Mouse (Mus musculus) midbrain, embryonic 12.5 days (tissue): ENCODE data around the gene Pacs1. TPM values are rescaled to one million over a fixed set of nuclear protein-coding genes. Genes with fewer than 3 reads are reported as not detected.

Experiments
- ATAC-seq: fragments of 200-750 bp; cut with Nextera tagmentation; 2 replicates; pipeline ENCODE4 v1.8.0; 2017; ENCODE audit warnings: low read depth, moderate TSS enrichment, moderate library complexity; ENCODE audit not compliant: low FRiP score
- H3K27ac ChIP-seq: fragments of 300-500 bp; sonication (generic); replicated peaks from 2 replicates; pipeline ENCODE4 v1.5.1; 2016; ENCODE audit warnings: mild to moderate bottlenecking
- H3K27me3 ChIP-seq: fragments of 300-500 bp; sonication (generic); 2 replicates; pipeline ENCODE4 v1.6.1; 2016; ENCODE audit warnings: mild to moderate bottlenecking
- H3K36me3 ChIP-seq: fragments of 300-500 bp; sonication (generic); 2 replicates; pipeline ENCODE4 v1.6.1; 2016
- H3K4me1 ChIP-seq: fragments of 300-500 bp; sonication (generic); 2 replicates; pipeline ENCODE4 v1.6.1; 2016
- H3K4me2 ChIP-seq: fragments of 300-500 bp; sonication (generic); replicated peaks from 2 replicates; pipeline ENCODE4 v1.6.1; 2016; ENCODE audit warnings: mild to moderate bottlenecking, moderate library complexity
- H3K4me3 ChIP-seq: fragments of 300-500 bp; sonication (generic); 2 replicates; pipeline ENCODE4 v1.5.1; 2016; ENCODE audit warnings: mild to moderate bottlenecking
- H3K9ac ChIP-seq: fragments of 300-500 bp; sonication (generic); replicated peaks from 2 replicates; pipeline ENCODE4 v1.6.1; 2016; ENCODE audit warnings: mild to moderate bottlenecking, moderate library complexity
- H3K9me3 ChIP-seq: fragments of 300-500 bp; sonication (generic); 2 replicates; pipeline ENCODE4 v1.6.1; 2016; ENCODE audit warnings: mild to moderate bottlenecking
- WGBS: fragments of 180-500 bp; shearing (Covaris S2); methylation state at CpG from one replicate; pipeline ENCODE4 v1.1.7; 2016; 5-methylcytosine and 5-hydroxymethylcytosine counted together
- polyA plus RNA-seq: library from polyadenylated mRNA; unstranded; fragments of >200 nt; fragmentation: Nextera tagmentation; extraction: Ambion mirVana; gene quantifications from 2 replicates; pipeline ENCODE4 v1.2.1, GENCODE M21; 2016

Pacs1 gene
- polyA plus RNA-seq, 1 experiment from 2014 or later = 32.5 TPM

- no peak for ATAC-seq
- 67% methylated on average over 4 of the region's 4 CpGs for WGBS
- Histone ChIP-seq H3K9ac (no peak overlapping the region; the same call in 1 of the 2 replicates), H3K4me3 (no peak overlapping the region), H3K27me3 (no peaks in the 10 kb centered on the region), H3K36me3 (peaks cover 69% of the 10 kb centered on the region), H3K4me2 (no peak overlapping the region), H3K4me1 (peaks cover 18% of the 10 kb centered on the region), H3K9me3 (no peaks in the 10 kb centered on the region), H3K27ac (0 out of 2 replicates have a peak overlapping the region, but pooled peaks have one; percentile 4)
Observed at GRCm38 (mm10) chr19:5108702-5109101, 164.2 kb downstream of the Pacs1 start.

DNA sequence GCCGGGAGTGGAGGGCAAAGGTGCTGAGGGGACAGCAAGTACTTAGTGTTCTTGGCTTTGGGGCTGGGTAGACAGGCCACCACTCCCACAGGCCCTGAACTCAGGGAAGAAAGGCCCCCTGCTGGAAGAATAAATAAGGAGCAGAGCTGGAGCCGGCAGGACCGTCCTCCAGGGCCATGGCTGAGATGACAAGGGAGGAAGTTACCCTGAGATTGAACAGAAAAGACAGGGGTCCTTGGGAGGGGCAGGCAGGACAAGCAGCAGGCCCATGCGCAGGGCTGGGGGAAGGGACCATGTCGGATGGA is 164.7 kb downstream of the Pacs1 start:
- H3K4me2 ChIP-seq = no peak overlapping the region
- WGBS = 19% methylated on average over 5 of the region's 5 CpGs
- 0 out of 2 replicates have a peak overlapping the region, but pooled peaks have one; percentile 4 for H3K9ac ChIP-seq
- H3K4me3 ChIP-seq = no peak overlapping the region
- peaks cover 18% of the 10 kb centered on the region for H3K4me1 ChIP-seq
- H3K36me3 ChIP-seq = peaks cover 69% of the 10 kb centered on the region
- no peak for ATAC-seq
- H3K9me3 ChIP-seq = no peaks in the 10 kb centered on the region
- H3K27ac ChIP-seq = 0 out of 2 replicates have a peak overlapping the region, but pooled peaks have one; percentile 4
- no peaks in the 10 kb centered on the region for H3K27me3 ChIP-seq

DNA sequence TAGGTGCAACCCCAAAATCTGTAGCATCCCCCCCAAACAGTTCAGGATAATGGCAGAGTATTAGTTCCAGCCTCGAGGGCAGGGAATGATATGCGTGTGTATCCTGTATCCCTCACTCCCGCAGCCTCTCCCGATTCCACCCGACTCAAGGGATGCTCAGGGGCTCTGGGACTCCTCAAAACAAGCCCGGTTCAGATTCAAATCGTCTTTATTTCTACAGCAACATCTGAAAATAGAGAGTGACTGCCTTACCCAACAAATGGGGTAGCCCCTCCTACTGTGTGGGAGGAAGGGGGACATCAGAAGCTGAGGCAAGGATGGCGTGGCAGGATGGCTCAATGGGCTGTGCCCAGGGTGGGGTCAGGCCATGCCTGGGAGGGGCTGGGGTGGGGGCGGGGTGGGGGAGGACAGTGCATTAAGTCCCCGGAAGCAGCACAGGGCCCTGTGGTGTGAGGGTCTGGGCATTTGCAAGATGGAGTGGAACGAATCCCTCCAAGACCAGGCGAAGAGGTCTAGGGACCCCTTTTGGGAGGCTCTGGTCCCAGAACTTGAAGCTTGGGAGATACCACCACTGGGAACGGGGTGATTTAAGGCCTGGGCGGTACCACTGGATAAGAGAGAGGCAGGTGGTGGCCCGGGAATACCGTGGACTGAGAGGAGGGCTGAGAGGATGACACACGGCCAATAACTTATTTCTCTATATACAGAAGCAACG is 165.2 kb downstream of the Pacs1 start:
- Histone ChIP-seq H3K4me2 (no peak overlapping the region), H3K36me3 (peaks cover 69% of the 10 kb centered on the region), H3K4me3 (no peak overlapping the region), H3K9me3 (no peaks in the 10 kb centered on the region), H3K4me1 (peaks cover 18% of the 10 kb centered on the region), H3K9ac (0 out of 2 replicates have a peak overlapping the region, but pooled peaks have one; percentile 4), H3K27ac (peak overlapping the region; percentile 4; the same call in 1 of the 2 replicates), H3K27me3 (no peaks in the 10 kb centered on the region)
- ATAC-seq = peak; percentile 14; the same call in 1 of the 2 replicates
- 73% methylated on average over 18 of the region's 18 CpGs for WGBS

- Histone ChIP-seq H3K4me1 (peaks cover 18% of the 10 kb centered on the region), H3K4me3 (peak within 1 kb of the TSS; percentile 54), H3K27ac (peak within 1 kb of the TSS; percentile 93), H3K36me3 (peaks cover 70% of the 10 kb centered on the region), H3K9ac (peak within 1 kb of the TSS; percentile 78), H3K4me2 (peak within 1 kb of the TSS; percentile 82), H3K9me3 (no peaks in the 10 kb centered on the region), H3K27me3 (no peaks in the 10 kb centered on the region)
- 0% methylated on average over 46 of the region's 46 CpGs for WGBS
- peak; percentile 92 for ATAC-seq
Observed at GRCm38 (mm10) chr19:5106731-5107191, 166.2 kb downstream of the Pacs1 start, which contains the start of gene Rab1b. Rab1b (minus strand) TSS chr19:5107072.

GRCm38 (mm10) chr19:5106074-5106473 is 166.8 kb downstream of the Pacs1 start:
- Histone ChIP-seq H3K27me3 (no peaks in the 10 kb centered on the region), H3K9ac (peak overlapping the region; percentile 78), H3K36me3 (peaks cover 69% of the 10 kb centered on the region), H3K4me1 (peaks cover 18% of the 10 kb centered on the region), H3K4me3 (peak overlapping the region; percentile 54), H3K27ac (peak overlapping the region; percentile 93), H3K9me3 (no peaks in the 10 kb centered on the region), H3K4me2 (peak overlapping the region; percentile 82)
- no peak for ATAC-seq
- WGBS = 27% methylated on average over 9 of the region's 9 CpGs

DNA sequence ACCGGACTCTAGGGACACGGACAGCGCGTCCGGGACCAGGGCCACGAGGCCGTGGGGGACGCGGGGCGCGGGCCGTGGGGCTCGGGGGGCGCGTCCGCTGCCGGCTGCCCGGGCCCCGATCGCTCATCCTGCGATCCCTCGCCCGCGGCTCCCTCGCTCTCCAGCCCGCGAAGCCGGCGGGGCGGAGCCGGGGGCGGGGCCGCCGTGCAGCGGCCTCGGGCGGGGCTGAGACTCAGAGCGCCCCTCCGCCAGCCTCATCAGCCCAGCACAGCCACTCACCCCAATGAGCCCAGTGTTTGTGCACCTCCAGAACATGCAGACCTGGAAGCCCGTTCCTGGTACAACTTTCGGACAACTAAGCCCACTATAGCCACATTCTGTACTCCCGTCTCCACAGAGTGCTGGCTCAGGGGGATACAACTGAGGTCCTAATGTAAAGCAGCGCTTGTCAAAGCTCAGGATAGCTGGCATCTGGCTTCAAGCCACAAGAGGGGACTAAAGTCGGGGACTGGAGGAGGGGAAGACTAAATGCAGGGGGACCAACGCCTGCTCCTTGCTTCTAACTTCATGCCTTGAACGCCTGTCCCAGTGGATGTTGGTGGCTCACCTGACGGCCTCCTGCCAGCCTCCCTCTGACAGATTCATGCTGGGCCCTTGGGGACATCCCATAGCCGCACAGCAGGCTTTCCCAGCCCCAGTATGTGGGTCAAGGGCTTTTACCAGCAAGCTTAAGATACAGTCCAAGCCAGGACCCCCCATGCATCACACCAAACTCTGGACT is 174.4 kb downstream of the Pacs1 start, which contains the start of gene Cnih2:
Gene Cnih2 (minus strand): TSS at position 159 of the 781 bp plus-strand sequence.
- H3K4me2 ChIP-seq = peak within 1 kb of the TSS; percentile 93
- H3K27me3 ChIP-seq = no peaks in the 10 kb centered on the region
- H3K36me3 ChIP-seq = peaks cover 45% of the 10 kb centered on the region
- H3K9me3 ChIP-seq = no peaks in the 10 kb centered on the region
- peak; percentile 59 for ATAC-seq
- peaks cover 59% of the 10 kb centered on the region for H3K4me1 ChIP-seq
- peak within 1 kb of the TSS; percentile 93 for H3K27ac ChIP-seq
- peak within 1 kb of the TSS; percentile 78 for H3K4me3 ChIP-seq
- peak within 1 kb of the TSS; percentile 98 for H3K9ac ChIP-seq
- WGBS = 3% methylated on average over 43 of the region's 48 CpGs

DNA sequence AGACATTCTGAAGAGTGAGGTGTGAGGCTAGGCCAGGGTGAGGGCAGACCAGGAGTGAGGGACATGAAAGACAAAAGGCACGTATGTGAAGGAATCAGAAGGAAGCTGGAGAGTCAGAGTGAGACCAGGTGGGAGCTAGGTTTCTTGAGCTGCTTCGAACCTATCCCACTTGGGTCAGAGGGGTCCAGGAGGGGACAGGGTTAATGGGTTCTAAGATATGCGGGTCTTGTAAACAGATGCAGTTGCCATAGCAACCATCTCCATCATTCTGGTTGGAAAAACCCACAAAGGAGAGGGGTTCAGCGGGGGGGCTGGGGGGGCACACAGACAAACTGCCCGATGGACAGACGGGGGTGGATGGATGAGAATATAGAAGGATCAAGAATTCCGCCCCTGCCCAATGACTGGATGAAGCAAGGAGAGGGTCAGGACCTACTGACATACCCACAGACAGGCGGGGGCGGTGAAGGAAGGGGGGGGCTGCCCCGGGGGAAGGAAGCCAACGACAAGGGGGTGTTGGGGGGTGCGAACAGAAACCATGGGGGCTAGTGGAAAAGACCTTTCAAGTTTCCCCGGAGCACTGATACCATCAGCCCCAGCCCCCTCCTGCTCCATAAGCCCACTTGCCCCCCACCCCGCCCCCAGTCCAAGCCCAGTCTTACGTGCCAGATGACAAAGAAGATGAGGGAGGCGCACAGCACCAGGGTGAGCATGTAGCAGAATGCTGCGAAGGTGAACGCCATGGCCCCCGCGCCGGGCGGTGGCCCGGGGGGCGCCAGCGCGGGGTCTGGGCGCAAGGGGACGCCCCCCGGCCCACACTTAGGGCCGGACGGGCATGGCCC is 175.2 kb downstream of the Pacs1 start:
- H3K9ac ChIP-seq = peak overlapping the region; percentile 98
- WGBS = 3% methylated on average over 28 of the region's 31 CpGs
- H3K27ac ChIP-seq = peak overlapping the region; percentile 93
- peak; percentile 8 for ATAC-seq
- H3K4me2 ChIP-seq = peak overlapping the region; percentile 93
- H3K4me1 ChIP-seq = peaks cover 66% of the 10 kb centered on the region
- H3K4me3 ChIP-seq = peak overlapping the region; percentile 78
- H3K9me3 ChIP-seq = no peaks in the 10 kb centered on the region
- no peaks in the 10 kb centered on the region for H3K27me3 ChIP-seq
- H3K36me3 ChIP-seq = peaks cover 45% of the 10 kb centered on the region

- no peak for ATAC-seq
- peaks cover 44% of the 10 kb centered on the region for H3K36me3 ChIP-seq
- peak overlapping the region; percentile 93 for H3K27ac ChIP-seq
- WGBS = 4% methylated on average over 9 of the region's 9 CpGs
- peaks cover 66% of the 10 kb centered on the region for H3K4me1 ChIP-seq
- no peaks in the 10 kb centered on the region for H3K9me3 ChIP-seq
- H3K27me3 ChIP-seq = no peaks in the 10 kb centered on the region
- peak overlapping the region; percentile 93 for H3K4me2 ChIP-seq
- H3K4me3 ChIP-seq = peak overlapping the region; percentile 78
- H3K9ac ChIP-seq = peak overlapping the region; percentile 98
Observed at GRCm38 (mm10) chr19:5095887-5096474, 176.9 kb downstream of the Pacs1 start.

DNA sequence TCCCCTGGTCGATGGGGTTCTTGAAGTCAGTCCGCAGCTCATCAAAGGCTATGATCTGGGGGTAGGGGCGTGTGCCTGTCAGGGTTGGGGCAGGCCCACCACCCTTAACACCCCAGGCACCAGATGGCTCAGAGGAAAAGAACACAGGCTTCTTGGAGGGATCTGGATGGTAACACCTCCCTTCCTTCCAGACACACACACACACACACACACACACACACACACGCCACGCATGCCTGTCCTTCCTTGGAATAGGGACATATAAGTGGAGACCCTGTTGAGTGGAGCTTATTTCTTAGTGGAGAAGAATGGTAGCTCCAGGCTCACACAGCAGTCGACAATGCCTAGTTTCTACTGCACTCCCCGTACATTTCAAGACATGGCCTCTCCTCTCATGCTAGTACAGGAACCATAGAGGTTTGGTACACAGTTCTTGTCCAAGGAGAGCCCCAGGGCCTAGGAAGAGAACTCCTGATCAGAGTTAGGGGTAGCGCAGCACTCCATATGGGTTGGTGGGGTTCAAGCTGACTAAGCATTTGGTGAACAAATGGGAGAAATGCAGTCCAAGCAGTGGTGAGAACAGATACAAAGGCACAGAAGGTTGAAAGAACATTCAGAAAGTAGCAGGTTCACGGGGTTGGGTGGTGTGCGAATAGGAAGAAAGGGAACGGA is 178.0 kb downstream of the Pacs1 start:
- ATAC-seq = no peak; the same call in none of the 2 replicates
- peak overlapping the region; percentile 93 for H3K4me2 ChIP-seq
- H3K4me3 ChIP-seq = peak overlapping the region; percentile 78
- no peaks in the 10 kb centered on the region for H3K9me3 ChIP-seq
- 33% methylated on average over 11 of the region's 11 CpGs for WGBS
- H3K27me3 ChIP-seq = no peaks in the 10 kb centered on the region
- H3K4me1 ChIP-seq = peaks cover 66% of the 10 kb centered on the region
- peak overlapping the region; percentile 93 for H3K27ac ChIP-seq
- peak overlapping the region; percentile 32 for H3K9ac ChIP-seq
- peaks cover 41% of the 10 kb centered on the region for H3K36me3 ChIP-seq

GRCm38 (mm10) chr19:5094243-5094632 is 178.7 kb downstream of the Pacs1 start:
- 0% methylated on average over 21 of the region's 21 CpGs for WGBS
- Histone ChIP-seq H3K27me3 (no peaks in the 10 kb centered on the region), H3K4me2 (peak overlapping the region; percentile 93), H3K9ac (peak overlapping the region; percentile 32), H3K36me3 (peaks cover 36% of the 10 kb centered on the region), H3K4me1 (peaks cover 64% of the 10 kb centered on the region), H3K27ac (peak overlapping the region; percentile 93), H3K4me3 (peak overlapping the region; percentile 78), H3K9me3 (no peaks in the 10 kb centered on the region)
- ATAC-seq = peak; percentile 68
